Mouse (Mus musculus): ENCODE data around the gene Cdk9.

- TF ChIP-seq TBP (IDR thresholded peaks at IDR 0.05; ENCODE audit: low read depth, low read length) (no peak), MYB (IDR thresholded peaks at IDR 0.05; ENCODE audit: low read depth, low read length) (no peak), CTCF (IDR thresholded peaks at IDR 0.05 in 2 of 3, conservative IDR thresholded peaks at IDR 0.05 in 1 of 3; ENCODE audit: control insufficient read depth in 1 of 3, insufficient read depth in 1 of 3, low read depth in 2 of 3, low read length in 3 of 3, poor library complexity in 1 of 3, severe bottlenecking in 1 of 3) (no peak), EP300 (IDR thresholded peaks at IDR 0.05; ENCODE audit: low read depth in 1 of 2, low read length in 2 of 2) (no peak), USF2 (IDR thresholded peaks at IDR 0.05; ENCODE audit: borderline replicate concordance in 1 of 2, insufficient read depth in 1 of 2, low read depth in 1 of 2, low read length in 2 of 2) (no peak), CHD2 (IDR thresholded peaks at IDR 0.05; ENCODE audit: low read length) (no peak), GATA1 (IDR thresholded peaks at IDR 0.05; ENCODE audit: low read depth, low read length) (no peak), POLR2A (IDR thresholded peaks at IDR 0.05; ENCODE audit: control insufficient read depth in 1 of 2, insufficient read depth in 1 of 2, low read depth in 1 of 2, low read length in 2 of 2, poor library complexity in 1 of 2) (no peak), POLR2AphosphoS2 (IDR thresholded peaks at IDR 0.05; ENCODE audit: low read length) (no peak)
Measured at GRCm38 (mm10) chr2:32720681-32721229, 7.9 kb upstream of the Cdk9 start, which contains the start of gene Sh2d3c.
